Mouse (Mus musculus) stomach, postnatal 0 days (tissue): ENCODE measurements around the gene Glg1. TPM values are rescaled to one million over a fixed set of nuclear protein-coding genes. Genes with fewer than 3 reads are reported as not detected.
A peak's percentile ranks its signal among the peaks of the same experiment; 100 is the strongest.

Experiments used
- ATAC-seq: fragments of 200-750 bp; cut with Nextera tagmentation; 2 replicates; pipeline ENCODE4 v1.8.0; 2017; ENCODE audit not compliant: low FRiP score, low TSS enrichment
- DNase-seq: peaks from one replicate; pipeline ENCODE4 v3.0.0-alpha.2; 2016; ENCODE audit warnings: low spot score
- H3K27ac ChIP-seq: fragments of 300-500 bp; sonication (generic); replicated peaks from 2 replicates; pipeline ENCODE4 v1.5.1; 2014; ENCODE audit warnings: mild to moderate bottlenecking, control low read depth
- H3K27me3 ChIP-seq: fragments of 300-500 bp; sonication (generic); 2 replicates; pipeline ENCODE4 v1.6.1; 2014; ENCODE audit warnings: low read length; ENCODE audit not compliant: control insufficient read depth, insufficient read depth
- H3K36me3 ChIP-seq: fragments of 300-500 bp; sonication (generic); 2 replicates; pipeline ENCODE4 v1.6.1; 2014; ENCODE audit warnings: low read length, mixed read lengths; ENCODE audit not compliant: control insufficient read depth, insufficient read depth
- H3K4me1 ChIP-seq: fragments of 300-500 bp; sonication (generic); replicated peaks from 2 replicates; pipeline ENCODE4 v1.6.1; 2014; ENCODE audit warnings: antibody characterized with exemption; ENCODE audit not compliant: control insufficient read depth, insufficient read depth
- H3K4me2 ChIP-seq: fragments of 300-500 bp; sonication (generic); replicated peaks from 2 replicates; pipeline ENCODE4 v1.6.1; 2014; ENCODE audit warnings: low read depth, mild to moderate bottlenecking, control low read depth, moderate library complexity
- H3K4me3 ChIP-seq: fragments of 300-500 bp; sonication (generic); 2 replicates; pipeline ENCODE4 v1.5.1; 2014; ENCODE audit warnings: low read depth, low read length, control low read depth
- H3K9ac ChIP-seq: fragments of 300-500 bp; sonication (generic); 2 replicates; pipeline ENCODE4 v1.6.1; 2014; ENCODE audit warnings: mild to moderate bottlenecking, low read length, control low read depth, mixed read lengths
- H3K9me3 ChIP-seq: fragments of 300-500 bp; sonication (generic); 2 replicates; pipeline ENCODE4 v1.6.1; 2016; ENCODE audit warnings: low read length; ENCODE audit not compliant: control insufficient read depth
- CTCF ChIP-seq: IDR thresholded peaks from 2 replicates; pipeline ENCODE4 v1.5.1; 2016; ENCODE audit warnings: antibody characterized with exemption, low read depth, mild to moderate bottlenecking, moderate library complexity
- EP300 ChIP-seq: optimal IDR thresholded peaks from 2 replicates; pipeline ENCODE3; 2016; ENCODE audit warnings: antibody characterized with exemption
- WGBS: fragments of 180-500 bp; shearing (Covaris S2); extraction: QIAGEN DNeasy Blood & Tissue Kit; methylation state at CpG from one replicate; pipeline ENCODE4 v1.1.7; 2014; 5-methylcytosine and 5-hydroxymethylcytosine counted together
- polyA plus RNA-seq: library from polyadenylated mRNA; unstranded; fragments of >200 nt; fragmentation: Nextera tagmentation; extraction: Ambion mirVana; gene quantifications from 2 replicates; pipeline ENCODE4 v1.2.1, GENCODE M21; 2015

Gene Glg1
- polyA plus RNA-seq, 1 experiment from 2014 or later, result 27.3 TPM

DNA sequence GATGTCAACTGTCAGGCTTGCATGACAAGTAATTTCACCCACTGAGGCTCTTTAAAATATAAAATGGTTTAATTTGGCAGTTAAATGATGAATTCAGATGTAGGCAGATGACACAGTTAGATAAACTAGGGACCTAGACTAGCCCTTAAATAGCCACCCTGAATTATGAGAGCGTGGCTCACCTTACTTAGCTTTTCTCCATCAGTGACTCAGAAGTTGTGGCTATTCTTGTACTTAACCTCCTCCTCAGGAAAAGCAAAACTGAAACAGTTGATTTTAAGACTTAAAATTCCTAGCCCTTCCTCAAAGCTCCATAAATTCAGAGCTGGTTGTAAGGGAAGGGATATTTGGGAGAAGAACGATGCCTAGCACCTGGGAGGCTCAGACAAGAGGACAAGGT is 47.8 kb downstream of the Glg1 start:
- no peaks in the 10 kb centered on the region for H3K4me1 ChIP-seq
- H3K9me3 ChIP-seq, result no peaks in the 10 kb centered on the region
- H3K4me3 ChIP-seq, result no peak overlapping the region
- H3K27me3 ChIP-seq, result no peaks in the 10 kb centered on the region
- no peak overlapping the region for H3K27ac ChIP-seq
- DNase-seq (no peak), ATAC-seq (no peak)
- 81% methylated on average over 2 of the region's 2 CpGs for WGBS
- H3K36me3 ChIP-seq, result no peaks in the 10 kb centered on the region
- no peak overlapping the region for H3K9ac ChIP-seq
- TF ChIP-seq CTCF, result no peak
- TF ChIP-seq EP300, result no peak
- no peak overlapping the region for H3K4me2 ChIP-seq

DNA sequence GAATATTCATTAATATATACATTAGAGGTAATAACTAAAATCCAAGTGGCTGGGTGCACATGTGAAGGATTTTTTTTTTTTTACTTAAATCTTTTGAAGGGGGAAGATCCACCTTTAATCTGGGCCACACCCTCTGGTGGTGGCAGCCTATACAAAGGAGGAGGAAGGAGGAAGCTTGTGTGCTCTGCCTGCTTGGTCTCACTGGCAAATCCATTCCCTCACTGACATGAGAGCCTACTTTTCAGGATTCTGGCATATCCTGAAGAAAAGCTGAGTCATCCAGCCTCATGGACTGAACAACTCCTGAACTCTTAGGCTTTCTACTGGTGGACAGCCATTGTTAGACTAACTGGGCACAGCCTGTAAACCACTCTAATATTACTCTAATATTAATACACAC is 49.1 kb downstream of the Glg1 start:
- TF ChIP-seq EP300, result no peak
- 0 out of 2 replicates have a peak, but pooled peaks have one; percentile 7 for TF ChIP-seq CTCF
- DNase-seq, result no peak
- H3K36me3 ChIP-seq, result no peaks in the 10 kb centered on the region
- ATAC-seq, result no peak; the same call in 1 of the 2 replicates
- no peaks in the 10 kb centered on the region for H3K9me3 ChIP-seq
- H3K9ac ChIP-seq, result no peak overlapping the region
- H3K27ac ChIP-seq, result no peak overlapping the region
- no peaks in the 10 kb centered on the region for H3K27me3 ChIP-seq
- no peaks in the 10 kb centered on the region for H3K4me1 ChIP-seq
- H3K4me2 ChIP-seq, result no peak overlapping the region
- H3K4me3 ChIP-seq, result no peak overlapping the region

DNA sequence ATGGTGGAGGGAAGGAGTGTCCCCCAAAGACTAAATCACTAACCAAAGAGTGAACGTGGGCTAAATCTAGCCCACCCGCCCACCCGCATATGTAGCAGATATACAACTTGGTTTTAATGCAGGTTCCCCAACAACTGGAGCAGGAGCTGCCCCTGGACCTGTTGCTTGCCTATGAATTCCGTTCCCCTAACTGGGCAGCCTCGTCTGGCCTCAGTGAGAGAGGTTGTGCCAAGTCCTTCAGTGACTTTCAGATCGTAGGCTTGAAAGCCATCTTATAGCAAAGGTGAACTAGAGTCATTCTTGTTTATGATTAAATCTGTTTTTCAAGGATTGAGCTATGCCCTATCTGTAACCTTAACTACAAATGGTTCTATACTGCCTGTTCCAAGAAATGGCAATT is 52.7 kb downstream of the Glg1 start:
- no peak overlapping the region for H3K27ac ChIP-seq
- no peaks in the 10 kb centered on the region for H3K9me3 ChIP-seq
- H3K36me3 ChIP-seq, result no peaks in the 10 kb centered on the region
- ATAC-seq (no peak), DNase-seq (no peak)
- H3K4me3 ChIP-seq, result no peak overlapping the region
- H3K9ac ChIP-seq, result no peak overlapping the region
- no peaks in the 10 kb centered on the region for H3K4me1 ChIP-seq
- H3K27me3 ChIP-seq, result no peaks in the 10 kb centered on the region
- TF ChIP-seq EP300 (no peak), CTCF (no peak)
- WGBS, result 76% methylated on average over 6 of the region's 6 CpGs
- no peak overlapping the region for H3K4me2 ChIP-seq

DNA sequence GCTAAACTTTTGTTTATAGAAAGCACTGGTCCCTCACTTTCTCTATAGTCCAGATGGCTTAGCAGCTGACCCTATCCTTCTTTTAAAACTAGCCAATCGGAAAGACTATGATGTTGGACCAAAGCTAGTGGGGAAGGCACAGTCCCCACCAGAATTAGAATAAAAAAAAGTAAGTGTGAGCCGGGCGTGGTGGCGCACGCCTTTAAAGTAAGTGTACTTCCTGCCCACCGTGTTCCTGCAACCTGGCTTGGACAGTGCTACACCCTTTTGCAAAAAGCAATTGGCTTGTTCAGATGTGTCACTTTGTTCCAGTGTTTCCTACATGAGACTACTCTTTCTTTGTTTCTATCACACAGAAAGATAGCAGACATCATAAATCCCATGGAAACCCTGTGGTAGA is 54.0 kb downstream of the Glg1 start:
- no peak overlapping the region for H3K27ac ChIP-seq
- TF ChIP-seq EP300, result no peak
- no peak for TF ChIP-seq CTCF
- H3K9ac ChIP-seq, result no peak overlapping the region
- no peaks in the 10 kb centered on the region for H3K36me3 ChIP-seq
- ATAC-seq (no peak), DNase-seq (no peak)
- no peak overlapping the region for H3K4me3 ChIP-seq
- H3K4me1 ChIP-seq, result no peaks in the 10 kb centered on the region
- H3K27me3 ChIP-seq, result no peaks in the 10 kb centered on the region
- H3K9me3 ChIP-seq, result no peaks in the 10 kb centered on the region
- WGBS, result 74% methylated on average over 6 of the region's 6 CpGs
- H3K4me2 ChIP-seq, result no peak overlapping the region

DNA sequence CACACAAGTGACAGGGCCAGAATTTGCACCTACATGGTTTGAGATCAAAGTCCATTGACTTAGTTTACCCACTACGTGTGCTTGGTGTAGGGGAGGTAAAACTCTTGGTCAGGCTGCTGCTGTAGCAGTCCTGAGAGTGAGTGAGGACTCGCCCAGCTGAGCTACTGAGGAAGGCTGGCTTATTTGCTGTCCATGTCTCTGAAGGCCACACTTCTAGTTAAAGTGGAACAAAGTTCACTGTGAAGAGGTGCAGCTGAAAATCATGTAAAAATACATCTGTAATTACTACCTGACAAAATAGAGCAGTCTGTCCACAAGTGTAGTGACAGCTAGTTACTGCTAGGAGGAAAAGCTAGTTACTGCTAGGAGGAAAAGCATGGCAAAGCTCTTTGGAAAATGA is 55.7 kb downstream of the Glg1 start:
- no peak for DNase-seq
- TF ChIP-seq CTCF (no peak), EP300 (no peak)
- no peak overlapping the region for H3K4me3 ChIP-seq
- no peaks in the 10 kb centered on the region for H3K27me3 ChIP-seq
- WGBS, result 79% methylated on average over 2 of the region's 2 CpGs
- H3K9me3 ChIP-seq, result no peaks in the 10 kb centered on the region
- no peak overlapping the region for H3K9ac ChIP-seq
- no peaks in the 10 kb centered on the region for H3K36me3 ChIP-seq
- no peaks in the 10 kb centered on the region for H3K4me1 ChIP-seq
- H3K27ac ChIP-seq, result no peak overlapping the region
- no peak for ATAC-seq
- H3K4me2 ChIP-seq, result no peak overlapping the region

DNA sequence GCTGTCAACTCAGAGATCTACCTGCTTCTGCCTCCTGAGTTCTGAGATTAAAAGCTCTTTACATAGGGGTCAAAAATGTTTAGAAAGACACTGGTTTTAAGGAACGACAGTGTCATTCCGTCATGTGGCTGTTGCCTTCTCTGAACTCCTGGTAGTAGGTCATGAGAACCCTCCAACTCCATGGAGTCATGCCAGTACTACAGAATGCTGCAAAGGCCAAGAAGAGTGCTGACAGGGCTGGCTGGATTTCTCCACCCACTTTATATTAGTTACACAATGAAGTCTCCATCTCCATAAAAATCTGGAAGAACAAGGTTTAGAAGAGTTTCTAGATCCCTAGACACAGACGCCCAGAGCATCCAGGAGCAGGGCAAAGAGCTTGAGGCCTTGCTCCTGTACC is 61.0 kb downstream of the Glg1 start:
- Histone ChIP-seq H3K36me3 (0 out of 2 replicates have a peak, but pooled peaks cover 2% of the 10 kb centered on the region), H3K27me3 (no peaks in the 10 kb centered on the region), H3K4me3 (no peak overlapping the region), H3K4me1 (no peaks in the 10 kb centered on the region), H3K9ac (no peak overlapping the region), H3K27ac (no peak overlapping the region), H3K4me2 (no peak overlapping the region), H3K9me3 (no peaks in the 10 kb centered on the region)
- no peak for DNase-seq
- no peak for TF ChIP-seq CTCF
- TF ChIP-seq EP300, result no peak
- 83% methylated on average over 3 of the region's 3 CpGs for WGBS
- ATAC-seq, result no peak
